Mouse (Mus musculus) limb, embryonic 14.5 days (tissue): Measurements from ENCODE around the gene Olfml2a. TPM values are rescaled to one million over a fixed set of nuclear protein-coding genes. Genes with fewer than 3 reads are reported as not detected.

Source experiments
- ATAC-seq: fragments of 200-750 bp; cut with Nextera tagmentation; 2 replicates; pipeline ENCODE4 v1.8.0; 2017; ENCODE audit warnings: low read depth, moderate number of reproducible peaks, moderate TSS enrichment; ENCODE audit not compliant: low FRiP score
- DNase-seq: peaks from one replicate; pipeline ENCODE4 v3.0.0-alpha.2; 2015; ENCODE audit warnings: low spot score
- H3K27ac ChIP-seq: fragments of 300-500 bp; sonication (generic); replicated peaks from 2 replicates; pipeline ENCODE4 v1.5.1; 2014; ENCODE audit warnings: low read depth, mild to moderate bottlenecking, low read length, moderate library complexity, mixed read lengths
- H3K27me3 ChIP-seq: fragments of 300-500 bp; sonication (generic); 2 replicates; pipeline ENCODE4 v1.6.1; 2014; ENCODE audit warnings: low read length, mixed read lengths; ENCODE audit not compliant: control insufficient read depth, insufficient read depth
- H3K36me3 ChIP-seq: fragments of 300-500 bp; sonication (generic); 2 replicates; pipeline ENCODE4 v1.6.1; 2014; ENCODE audit warnings: mild to moderate bottlenecking, low read length, moderate library complexity, mixed read lengths; ENCODE audit not compliant: control insufficient read depth, insufficient read depth
- H3K4me1 ChIP-seq: fragments of 300-500 bp; sonication (generic); 2 replicates; pipeline ENCODE4 v1.6.1; 2014; ENCODE audit warnings: antibody characterized with exemption, low read length, mixed read lengths; ENCODE audit not compliant: control insufficient read depth, insufficient read depth
- H3K4me2 ChIP-seq: fragments of 300-500 bp; sonication (generic); replicated peaks from 2 replicates; pipeline ENCODE4 v1.6.1; 2014; ENCODE audit warnings: low read depth, mild to moderate bottlenecking, low read length, moderate library complexity; ENCODE audit not compliant: severe bottlenecking
- H3K4me3 ChIP-seq: fragments of 300-500 bp; sonication (generic); replicated peaks from 2 replicates; pipeline ENCODE4 v1.5.1; 2014; ENCODE audit warnings: low read length
- H3K9ac ChIP-seq: fragments of 300-500 bp; sonication (generic); 2 replicates; pipeline ENCODE4 v1.6.1; 2014; ENCODE audit warnings: mild to moderate bottlenecking, low read depth, low read length, moderate library complexity; ENCODE audit not compliant: severe bottlenecking
- H3K9me3 ChIP-seq: fragments of 300-500 bp; sonication (generic); 2 replicates; pipeline ENCODE4 v1.6.1; 2016; ENCODE audit warnings: low read length; ENCODE audit not compliant: control insufficient read depth
- POLR2A ChIP-seq: fragments of 200-500 bp; IDR thresholded peaks from 2 replicates; pipeline ENCODE4 v1.8.0; 2012; ENCODE audit warnings: inconsistent platforms, mild to moderate bottlenecking, moderate library complexity, borderline replicate concordance; ENCODE audit not compliant: insufficient read depth, insufficient read length; ENCODE audit errors: extremely low read depth
- WGBS: fragments of 180-500 bp; shearing (Covaris S2); extraction: QIAGEN DNeasy Blood & Tissue Kit; methylation state at CpG from one replicate; pipeline ENCODE4 v1.1.7; 2014; 5-methylcytosine and 5-hydroxymethylcytosine counted together
- polyA plus RNA-seq, 2 experiments: library from polyadenylated mRNA; depleted of rRNA in 1 of 2; stranded (reverse) in 1 of 2; unstranded in 1 of 2; fragments of >200 nt; fragmentation: Nextera tagmentation in 1 of 2; extraction: Ambion mirVana in 1 of 2; gene quantifications; 2 replicates each; pipeline versions ENCODE4 v1.2.1 to v1.2.3; 2012 to 2014

Gene Olfml2a
- polyA plus RNA-seq, 2 experiments = 7.6 to 7.8 TPM

GRCm38 (mm10) chr2:39004880-39005435 is 73.2 kb downstream of the Olfml2a start, which contains the start of gene Arpc5l:
Gene Arpc5l, plus strand, starts transcription at chr2:39005348.
- Histone ChIP-seq H3K4me2 (peak within 1 kb of the TSS; percentile 65), H3K4me3 (peak within 1 kb of the TSS; percentile 76), H3K27ac (peak within 1 kb of the TSS; percentile 77), H3K9me3 (no peaks in the 10 kb centered on the region), H3K9ac (peak within 1 kb of the TSS; percentile 83), H3K36me3 (peaks cover 41% of the 10 kb centered on the region), H3K4me1 (peaks cover 34% of the 10 kb centered on the region), H3K27me3 (no peaks in the 10 kb centered on the region)
- DNase-seq (peak; percentile 96), ATAC-seq (peak; percentile 90)
- WGBS = 2% methylated on average over 43 of the region's 58 CpGs
- peak; percentile 78; the same call in 1 of the 2 replicates for TF ChIP-seq POLR2A

- ATAC-seq (no peak), DNase-seq (no peak)
- Histone ChIP-seq H3K27me3 (no peaks in the 10 kb centered on the region), H3K4me3 (peak within 1 kb of the TSS; percentile 76), H3K9me3 (no peaks in the 10 kb centered on the region), H3K27ac (peak within 1 kb of the TSS; percentile 77), H3K9ac (peak within 1 kb of the TSS; percentile 83), H3K36me3 (peaks cover 34% of the 10 kb centered on the region), H3K4me2 (peak within 1 kb of the TSS; percentile 65), H3K4me1 (peaks cover 34% of the 10 kb centered on the region)
- no peak for TF ChIP-seq POLR2A
- WGBS = 14% methylated on average over 15 of the region's 15 CpGs
Observed at GRCm38 (mm10) chr2:39005574-39006079, 73.8 kb downstream of the Olfml2a start, which contains the start of gene Rpl35. Gene Rpl35, minus strand, starts transcription at chr2:39005624.

- Histone ChIP-seq H3K27me3 (no peaks in the 10 kb centered on the region), H3K9ac (no peak overlapping the region), H3K9me3 (no peaks in the 10 kb centered on the region), H3K4me3 (peak overlapping the region; percentile 76), H3K4me1 (peaks cover 34% of the 10 kb centered on the region), H3K4me2 (peak overlapping the region; percentile 62), H3K36me3 (peaks cover 28% of the 10 kb centered on the region), H3K27ac (no peak overlapping the region)
- no peak for ATAC-seq
- no peak for DNase-seq
- WGBS = 91% methylated on average over 14 of the region's 14 CpGs
- no peak for TF ChIP-seq POLR2A
Observed at GRCm38 (mm10) chr2:39006149-39006730, 74.5 kb downstream of the Olfml2a start.

- Histone ChIP-seq H3K9ac (peak overlapping the region; percentile 90), H3K4me1 (peaks cover 34% of the 10 kb centered on the region), H3K36me3 (peaks cover 23% of the 10 kb centered on the region), H3K9me3 (no peaks in the 10 kb centered on the region), H3K27ac (peak overlapping the region; percentile 82), H3K4me2 (peak overlapping the region; percentile 62), H3K27me3 (no peaks in the 10 kb centered on the region), H3K4me3 (peak overlapping the region; percentile 86)
- peak; percentile 87 for ATAC-seq
- peak; percentile 69; the same call in 1 of the 2 replicates for TF ChIP-seq POLR2A
- peak; percentile 90 for DNase-seq
- WGBS = under 1% methylated on average over 42 of the region's 44 CpGs
Observed at GRCm38 (mm10) chr2:39007865-39008264, 76.1 kb downstream of the Olfml2a start.

- ATAC-seq = peak; percentile 24
- 0% methylated on average over 16 of the region's 25 CpGs for WGBS
- DNase-seq = no peak
Observed at GRCm38 (mm10) chr2:39008350-39008851, 76.6 kb downstream of the Olfml2a start.

More at GRCm38 (mm10) chr2:39008350-39008851, 76.6 kb downstream of the Olfml2a start:
- Histone ChIP-seq H3K27me3 (no peaks in the 10 kb centered on the region), H3K36me3 (peaks cover 22% of the 10 kb centered on the region), H3K9me3 (no peaks in the 10 kb centered on the region), H3K4me1 (peaks cover 29% of the 10 kb centered on the region), H3K27ac (peak overlapping the region; percentile 82), H3K4me3 (peak overlapping the region; percentile 86), H3K9ac (peak overlapping the region; percentile 90), H3K4me2 (peak overlapping the region; percentile 62)
- no peak for TF ChIP-seq POLR2A
